Mouse (Mus musculus) heart, embryonic 12.5 days (tissue): ENCODE data around the gene Ncapd2. TPM values are rescaled to one million over a fixed set of nuclear protein-coding genes. Genes with fewer than 3 reads are reported as not detected.

Experiments used
- ATAC-seq: fragments of 200-750 bp; cut with Nextera tagmentation; 2 replicates; pipeline ENCODE4 v1.8.0; 2017; ENCODE audit warnings: moderate TSS enrichment, moderate library complexity; ENCODE audit not compliant: insufficient number of reproducible peaks, low FRiP score
- H3K27ac ChIP-seq: fragments of 300-500 bp; sonication (generic); 2 replicates; pipeline ENCODE4 v1.5.1; 2016; ENCODE audit warnings: mild to moderate bottlenecking, moderate library complexity; ENCODE audit not compliant: poor library complexity, severe bottlenecking
- H3K27me3 ChIP-seq: fragments of 300-500 bp; sonication (generic); replicated peaks from 2 replicates; pipeline ENCODE4 v1.6.1; 2016; ENCODE audit warnings: mild to moderate bottlenecking, moderate library complexity
- H3K36me3 ChIP-seq: fragments of 300-500 bp; sonication (generic); 2 replicates; pipeline ENCODE4 v1.6.1; 2016; ENCODE audit warnings: mild to moderate bottlenecking, moderate library complexity
- H3K4me1 ChIP-seq: fragments of 300-500 bp; sonication (generic); replicated peaks from 2 replicates; pipeline ENCODE4 v1.6.1; 2016; ENCODE audit warnings: mild to moderate bottlenecking
- H3K4me2 ChIP-seq: fragments of 300-500 bp; sonication (generic); 2 replicates; pipeline ENCODE4 v1.6.1; 2016; ENCODE audit warnings: mild to moderate bottlenecking, moderate library complexity
- H3K4me3 ChIP-seq: fragments of 300-500 bp; sonication (generic); 2 replicates; pipeline ENCODE4 v1.5.1; 2016; ENCODE audit warnings: mild to moderate bottlenecking
- H3K9ac ChIP-seq: fragments of 300-500 bp; sonication (generic); 2 replicates; pipeline ENCODE4 v1.6.1; 2016; ENCODE audit warnings: mild to moderate bottlenecking, moderate library complexity
- H3K9me3 ChIP-seq: fragments of 300-500 bp; sonication (generic); replicated peaks from 2 replicates; pipeline ENCODE4 v1.6.1; 2016; ENCODE audit warnings: mild to moderate bottlenecking, moderate library complexity
- WGBS: fragments of 180-500 bp; shearing (Covaris S2); methylation state at CpG from one replicate; pipeline ENCODE4 v1.1.7; 2016; 5-methylcytosine and 5-hydroxymethylcytosine counted together
- polyA plus RNA-seq: library from polyadenylated mRNA; unstranded; fragments of >200 nt; fragmentation: Nextera tagmentation; extraction: Ambion mirVana; gene quantifications from 2 replicates; pipeline ENCODE4 v1.2.1, GENCODE M21; 2016

The Ncapd2 gene
- polyA plus RNA-seq, 1 experiment from 2014 or later, result 99.0 TPM

DNA sequence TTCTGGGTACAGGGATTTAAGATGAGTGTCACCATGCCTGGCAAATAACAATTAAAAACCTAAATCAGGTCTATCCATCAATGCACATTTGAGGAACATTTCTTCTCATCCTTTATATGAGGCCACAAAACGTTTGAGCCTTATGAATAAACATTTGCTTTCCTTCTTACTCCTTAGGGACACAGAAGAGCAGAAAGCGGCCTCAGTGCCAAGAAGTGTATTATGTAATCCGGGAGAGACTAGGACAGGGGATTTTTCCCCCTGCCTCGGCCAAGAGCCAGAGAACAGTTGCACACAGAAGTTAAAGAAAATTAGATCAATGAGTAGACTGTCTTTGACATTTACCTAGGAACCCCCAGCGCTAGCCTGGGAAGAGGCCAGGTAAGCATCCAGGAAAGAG lies 9.4 kb downstream of the Ncapd2 start:
- Histone ChIP-seq H3K27me3 (no peaks in the 10 kb centered on the region), H3K4me2 (no peak overlapping the region), H3K4me3 (no peak overlapping the region), H3K27ac (no peak overlapping the region), H3K4me1 (no peaks in the 10 kb centered on the region), H3K9me3 (no peaks in the 10 kb centered on the region), H3K36me3 (peaks cover 98% of the 10 kb centered on the region), H3K9ac (no peak overlapping the region)
- ATAC-seq, result no peak
- 89% methylated on average over 5 of the region's 5 CpGs for WGBS

DNA sequence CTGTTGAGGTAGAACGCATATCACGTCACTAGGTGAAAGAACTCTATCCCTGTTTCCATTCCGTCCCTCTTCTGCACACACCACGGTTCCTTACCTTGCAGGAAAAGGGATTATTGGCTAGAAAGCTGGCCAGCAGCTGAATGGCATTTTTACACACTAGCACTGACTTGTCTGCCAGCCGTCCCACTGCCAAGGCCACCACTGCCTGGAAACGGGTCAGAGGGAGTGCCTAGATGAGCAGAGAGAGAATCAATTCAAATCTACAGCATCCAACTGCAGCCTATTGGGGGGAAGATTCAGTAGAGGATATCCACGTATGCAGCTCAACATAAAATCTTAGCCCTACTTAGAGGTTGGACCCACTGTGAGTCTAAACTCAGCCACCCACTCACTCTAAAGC lies 11.9 kb downstream of the Ncapd2 start:
- no peaks in the 10 kb centered on the region for H3K27me3 ChIP-seq
- WGBS, result 93% methylated on average over 7 of the region's 7 CpGs
- no peaks in the 10 kb centered on the region for H3K4me1 ChIP-seq
- no peak overlapping the region for H3K27ac ChIP-seq
- H3K4me2 ChIP-seq, result no peak overlapping the region
- no peak overlapping the region for H3K4me3 ChIP-seq
- no peaks in the 10 kb centered on the region for H3K9me3 ChIP-seq
- H3K36me3 ChIP-seq, result peaks cover 98% of the 10 kb centered on the region
- no peak overlapping the region for H3K9ac ChIP-seq
- no peak for ATAC-seq

DNA sequence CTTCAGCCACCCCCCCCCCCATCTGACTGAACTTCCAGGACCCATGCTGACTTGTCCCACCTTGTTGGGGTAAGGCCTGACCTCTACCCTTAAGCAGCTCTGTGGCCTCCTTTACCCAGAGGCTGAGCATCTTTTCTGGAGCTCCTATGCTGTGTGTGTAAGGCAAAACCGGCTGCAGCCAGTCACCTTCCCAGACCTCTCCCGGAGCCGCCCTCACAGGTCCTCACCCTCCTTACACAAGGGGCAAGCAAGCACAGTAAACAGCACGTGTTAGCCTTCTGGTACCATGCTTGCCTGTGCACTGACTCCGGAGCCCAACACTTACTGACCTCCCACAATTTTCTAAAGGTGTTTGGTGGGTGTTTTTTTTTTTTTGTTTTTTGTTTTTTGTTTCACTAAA lies 16.0 kb downstream of the Ncapd2 start:
- Histone ChIP-seq H3K4me3 (no peak overlapping the region), H3K4me2 (no peak overlapping the region)

DNA sequence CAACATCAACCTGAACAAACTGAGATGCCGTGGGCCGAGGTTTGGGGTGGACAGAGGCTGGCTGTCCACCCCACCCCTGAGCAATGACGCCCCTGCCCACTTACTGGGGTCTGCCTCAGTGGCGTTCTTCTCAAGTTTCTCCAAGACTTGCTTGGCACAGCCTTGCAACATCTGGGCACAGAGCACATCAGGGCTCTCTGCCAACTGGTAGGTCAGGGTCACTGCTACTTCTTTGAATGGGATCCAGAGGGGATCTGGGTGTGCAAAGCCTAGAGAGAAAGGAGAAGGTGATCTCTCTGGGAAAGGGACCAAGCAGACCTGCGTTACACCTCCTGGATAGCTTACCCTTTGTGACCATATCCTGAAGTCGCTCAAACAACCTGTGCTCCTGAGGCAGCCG lies 18.2 kb downstream of the Ncapd2 start:
- Histone ChIP-seq H3K4me3 (no peak overlapping the region), H3K9ac (no peak overlapping the region), H3K36me3 (peaks cover 100% of the 10 kb centered on the region), H3K27me3 (no peaks in the 10 kb centered on the region), H3K4me2 (no peak overlapping the region), H3K27ac (no peak overlapping the region), H3K4me1 (peaks cover 6% of the 10 kb centered on the region; the same call in 1 of the 2 replicates), H3K9me3 (no peaks in the 10 kb centered on the region)
- 88% methylated on average over 7 of the region's 7 CpGs for WGBS
- ATAC-seq, result no peak

More for the DNA sequence above, 16.0 kb downstream of the Ncapd2 start:
- 91% methylated on average over 5 of the region's 5 CpGs for WGBS
- no peak for ATAC-seq
- Histone ChIP-seq H3K36me3 (peaks cover 100% of the 10 kb centered on the region), H3K27me3 (no peaks in the 10 kb centered on the region), H3K27ac (no peak overlapping the region), H3K9me3 (no peaks in the 10 kb centered on the region), H3K4me1 (0 out of 2 replicates have a peak, but pooled peaks cover 4% of the 10 kb centered on the region), H3K9ac (no peak overlapping the region)

DNA sequence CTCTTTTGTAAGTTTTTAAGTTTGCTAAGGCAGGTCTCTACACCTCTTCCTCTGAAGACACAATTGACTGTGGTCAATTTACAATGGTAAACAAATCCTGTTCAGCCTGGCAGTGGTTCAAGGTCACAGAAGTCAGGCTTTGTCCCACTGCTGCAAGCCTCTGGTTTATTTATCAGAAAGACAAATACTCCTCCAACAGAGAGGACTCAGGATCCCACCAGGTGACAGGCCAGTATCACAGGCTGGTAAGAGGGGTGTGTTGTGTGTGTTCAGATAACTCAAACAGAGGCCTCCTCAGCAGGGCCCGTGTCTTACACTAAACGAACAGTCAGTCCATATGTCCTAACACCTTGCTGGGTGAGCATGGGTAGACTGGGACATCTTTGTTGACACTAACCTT lies 19.0 kb downstream of the Ncapd2 start:
- ATAC-seq, result no peak
- Histone ChIP-seq H3K4me2 (no peak overlapping the region), H3K9ac (no peak overlapping the region), H3K27ac (no peak overlapping the region), H3K4me1 (peaks cover 14% of the 10 kb centered on the region), H3K9me3 (no peaks in the 10 kb centered on the region), H3K27me3 (no peaks in the 10 kb centered on the region), H3K36me3 (peaks cover 100% of the 10 kb centered on the region), H3K4me3 (no peak overlapping the region)
- 63% methylated on average over 2 of the region's 2 CpGs for WGBS

DNA sequence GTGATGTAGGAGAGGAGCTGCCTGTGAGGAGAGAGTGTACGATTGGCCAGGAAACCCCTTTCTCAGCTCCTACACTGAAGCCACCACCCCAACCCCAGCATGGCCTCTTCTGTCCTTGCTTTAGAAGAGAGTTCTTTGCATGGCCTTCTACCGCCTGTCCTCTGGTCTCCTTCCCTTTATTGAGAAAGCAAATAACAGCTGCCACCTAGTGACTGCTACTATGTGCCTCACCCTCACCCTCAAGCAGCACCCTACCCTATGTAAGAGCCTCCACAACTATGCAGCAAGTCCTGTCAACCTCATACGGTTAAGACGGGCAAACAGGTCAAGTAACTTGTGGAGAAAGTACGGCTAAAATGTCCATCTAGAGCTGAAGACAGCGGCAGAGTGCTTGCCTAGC lies 21.3 kb downstream of the Ncapd2 start:
- no peak for ATAC-seq
- no peak overlapping the region for H3K4me3 ChIP-seq
- H3K9me3 ChIP-seq, result no peaks in the 10 kb centered on the region
- no peak overlapping the region for H3K9ac ChIP-seq
- H3K4me1 ChIP-seq, result peaks cover 26% of the 10 kb centered on the region
- WGBS, result 73% methylated on average over 6 of the region's 6 CpGs
- H3K27ac ChIP-seq, result peak overlapping the region; percentile 56; the same call in 1 of the 2 replicates
- H3K27me3 ChIP-seq, result no peaks in the 10 kb centered on the region
- H3K36me3 ChIP-seq, result peaks cover 80% of the 10 kb centered on the region
- H3K4me2 ChIP-seq, result no peak overlapping the region

DNA sequence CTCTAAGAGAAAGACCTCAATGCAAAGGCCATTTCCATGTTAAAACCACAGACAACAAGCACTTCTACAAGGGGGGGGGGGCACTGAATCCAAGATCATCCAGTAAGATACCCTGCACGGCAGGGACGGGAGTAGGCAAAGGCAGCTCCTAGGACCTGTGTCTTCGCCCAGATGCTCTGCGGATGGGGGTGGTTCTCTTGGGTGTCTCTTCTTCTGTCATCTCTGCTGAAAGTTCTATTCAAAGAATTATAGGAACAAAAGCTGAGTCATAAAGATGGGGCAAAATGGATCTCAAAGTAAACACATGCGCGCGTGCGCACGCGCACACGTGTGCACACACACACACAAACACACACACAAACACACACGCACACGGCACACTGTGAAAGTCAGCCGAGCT lies 23.4 kb downstream of the Ncapd2 start:
- 87% methylated on average over 14 of the region's 14 CpGs for WGBS
- H3K9ac ChIP-seq, result peak overlapping the region; percentile 78; the same call in 1 of the 2 replicates

DNA sequence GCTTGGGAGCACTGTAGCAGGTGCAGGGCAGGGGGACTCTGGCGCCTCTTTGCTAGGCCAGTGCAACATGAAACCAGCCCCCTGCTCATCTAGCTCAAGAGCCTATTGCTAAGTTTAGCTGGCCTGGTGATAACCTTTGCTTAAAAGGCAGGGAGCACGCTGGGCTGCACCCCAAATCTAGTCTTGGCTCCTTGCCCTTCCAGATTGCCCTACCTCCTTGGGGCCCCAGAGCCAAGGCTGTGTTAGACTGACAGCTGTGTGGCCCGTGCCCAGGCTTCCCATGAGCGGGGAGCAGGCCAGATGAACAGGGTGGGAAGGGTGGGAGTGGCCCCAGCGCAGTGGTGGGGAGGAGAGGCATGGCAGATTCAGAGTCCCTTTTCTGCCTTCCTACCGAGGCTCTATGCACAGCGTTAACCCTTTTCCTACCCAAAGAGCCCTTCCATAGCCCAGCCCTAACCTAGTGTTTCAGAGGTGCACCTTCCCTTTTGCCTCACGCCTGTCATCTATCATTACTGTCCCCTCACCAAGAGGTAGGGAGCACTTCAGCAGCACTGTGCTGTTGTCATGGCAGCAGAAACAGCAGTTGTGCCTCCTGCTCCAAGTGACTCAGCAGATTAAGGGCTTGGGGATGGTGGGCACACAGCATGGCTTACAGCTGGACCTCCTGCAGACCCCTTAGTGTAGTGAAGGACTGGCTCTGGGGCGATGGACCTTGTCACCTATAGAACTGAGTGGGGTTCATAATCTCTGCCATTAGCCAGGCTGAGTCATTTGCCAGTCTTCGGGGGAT lies 24.4 kb downstream of the Ncapd2 start:
- no peaks in the 10 kb centered on the region for H3K27me3 ChIP-seq
- H3K4me1 ChIP-seq, result peaks cover 39% of the 10 kb centered on the region
- H3K4me3 ChIP-seq, result peak overlapping the region; percentile 84
- peaks cover 66% of the 10 kb centered on the region for H3K36me3 ChIP-seq
- H3K4me2 ChIP-seq, result peak overlapping the region; percentile 90
- peak overlapping the region; percentile 78 for H3K9ac ChIP-seq
- peak overlapping the region; percentile 99 for H3K27ac ChIP-seq
- peak; percentile 44 for ATAC-seq
- no peaks in the 10 kb centered on the region for H3K9me3 ChIP-seq
- WGBS, result 15% methylated on average over 10 of the region's 10 CpGs

More for the DNA sequence above, 23.4 kb downstream of the Ncapd2 start:
- no peak for ATAC-seq
- H3K27me3 ChIP-seq, result no peaks in the 10 kb centered on the region
- no peaks in the 10 kb centered on the region for H3K9me3 ChIP-seq
- peak overlapping the region; percentile 99 for H3K27ac ChIP-seq
- peaks cover 71% of the 10 kb centered on the region for H3K36me3 ChIP-seq
- H3K4me3 ChIP-seq, result no peak overlapping the region
- peaks cover 37% of the 10 kb centered on the region for H3K4me1 ChIP-seq
- H3K4me2 ChIP-seq, result no peak overlapping the region

DNA sequence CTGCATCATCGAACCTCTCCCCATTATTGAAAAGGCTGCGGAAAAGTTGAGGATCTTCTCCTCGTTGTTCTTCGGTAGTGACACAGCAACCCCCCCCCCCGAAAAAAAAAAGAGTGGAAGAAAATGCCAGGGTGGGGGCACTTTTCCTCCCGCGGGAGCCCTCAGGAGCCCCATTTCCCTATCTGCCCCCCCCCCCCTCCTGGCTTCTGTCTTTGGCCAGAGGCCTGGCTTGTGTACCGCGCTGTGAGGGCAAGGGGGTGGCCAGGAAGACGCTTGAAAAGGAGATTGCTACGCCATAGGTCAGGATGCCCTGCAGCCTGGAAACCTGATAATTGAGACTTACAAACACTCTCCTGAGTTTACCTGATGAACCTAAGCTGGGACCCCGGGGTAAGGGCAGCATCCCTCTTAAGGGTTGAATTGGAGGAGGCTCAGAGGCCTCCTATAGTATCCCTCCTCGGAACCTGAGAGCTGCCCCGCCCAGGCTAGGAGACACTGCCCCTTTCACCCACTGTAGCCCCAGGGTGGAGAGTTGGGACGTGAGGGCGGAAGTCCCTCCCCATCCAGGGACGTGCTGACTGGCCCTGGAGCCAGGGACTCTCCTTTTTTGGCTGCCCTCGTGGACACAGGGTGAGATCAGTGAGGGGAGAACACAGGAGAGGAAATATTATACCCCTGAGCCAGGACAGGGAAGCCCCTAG lies 25.3 kb downstream of the Ncapd2 start, which contains the start of gene Gapdh:
Gene Gapdh, minus strand, starts transcription at position 417 of the 701 bp plus-strand sequence.
- peak within 1 kb of the TSS; percentile 99 for H3K27ac ChIP-seq
- peak within 1 kb of the TSS; percentile 84 for H3K4me3 ChIP-seq
- WGBS, result under 1% methylated on average over 18 of the region's 18 CpGs
- peaks cover 45% of the 10 kb centered on the region for H3K4me1 ChIP-seq
- peaks cover 63% of the 10 kb centered on the region for H3K36me3 ChIP-seq
- peak within 1 kb of the TSS; percentile 90 for H3K4me2 ChIP-seq
- H3K9ac ChIP-seq, result peak within 1 kb of the TSS; percentile 98
- peak; percentile 73 for ATAC-seq
- no peaks in the 10 kb centered on the region for H3K9me3 ChIP-seq
- H3K27me3 ChIP-seq, result no peaks in the 10 kb centered on the region

DNA sequence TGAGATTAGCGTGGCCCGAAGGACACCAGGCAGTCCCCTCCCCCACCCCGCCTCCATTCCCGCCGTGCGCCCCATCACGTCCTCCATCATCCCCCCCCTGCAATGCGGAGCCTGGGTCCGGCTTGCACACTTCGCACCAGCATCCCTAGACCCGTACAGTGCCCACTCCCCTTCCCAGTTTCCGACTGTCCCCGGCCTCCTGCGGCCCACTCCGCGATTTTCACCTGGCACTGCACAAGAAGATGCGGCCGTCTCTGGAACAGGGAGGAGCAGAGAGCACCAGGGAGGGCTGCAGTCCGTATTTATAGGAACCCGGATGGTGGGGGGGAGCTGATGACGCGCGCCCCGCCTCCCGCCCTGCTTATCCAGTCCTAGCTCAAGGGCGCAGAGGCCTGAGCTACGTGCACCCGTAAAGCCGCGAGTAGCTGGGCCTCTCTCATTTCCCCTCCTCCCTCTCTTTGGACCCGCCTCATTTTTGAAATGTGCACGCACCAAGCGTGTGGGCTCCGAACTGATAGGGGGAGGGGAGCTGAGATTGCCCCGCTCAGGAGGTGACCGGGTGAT lies 26.1 kb downstream of the Ncapd2 start:
- Histone ChIP-seq H3K4me2 (peak overlapping the region; percentile 90), H3K9me3 (no peaks in the 10 kb centered on the region), H3K4me1 (peaks cover 53% of the 10 kb centered on the region), H3K36me3 (peaks cover 63% of the 10 kb centered on the region), H3K4me3 (peak overlapping the region; percentile 84), H3K27ac (peak overlapping the region; percentile 99), H3K27me3 (no peaks in the 10 kb centered on the region), H3K9ac (peak overlapping the region; percentile 98)
- ATAC-seq, result peak; percentile 88
- WGBS, result under 1% methylated on average over 36 of the region's 36 CpGs
